Mouse (Mus musculus) CH12.LX (cell line): Measurements from ENCODE around the gene Olfr554. TPM values are rescaled to one million over a fixed set of nuclear protein-coding genes. Genes with fewer than 3 reads are reported as not detected.

Experiments
- DNase-seq: peaks from one replicate; pipeline ENCODE4 v3.0.0-alpha.2; 2013; ENCODE audit errors: extremely low read depth
- H3K27ac ChIP-seq: 2 replicates; pipeline ENCODE4 v1.5.1; 2012; ENCODE audit warnings: low read depth, mild to moderate bottlenecking, control low read depth, moderate library complexity; ENCODE audit not compliant: insufficient read depth
- H3K27me3 ChIP-seq: replicated peaks from 2 replicates; pipeline ENCODE3; 2012; ENCODE audit warnings: inconsistent platforms
- H3K36me3 ChIP-seq, 2 experiments: replicated peaks in 1 of 2; 2 replicates each; pipeline versions ENCODE3 to v1.6.1; 2012; ENCODE audit warnings: inconsistent platforms in 1 of 2, low read length in 1 of 2, mild to moderate bottlenecking in 1 of 2, mixed read lengths in 1 of 2, moderate library complexity in 1 of 2; ENCODE audit not compliant: control insufficient read depth in 1 of 2, insufficient read depth in 1 of 2
- H3K4me1 ChIP-seq, 2 experiments: 2 replicates each; pipeline ENCODE4 v1.6.1; 2012; ENCODE audit warnings: inconsistent platforms in 1 of 2, moderate library complexity in 1 of 2; ENCODE audit not compliant: insufficient read depth in 2 of 2, control insufficient read depth in 1 of 2
- H3K4me2 ChIP-seq: 2 replicates; pipeline ENCODE4 v1.6.1; 2012; ENCODE audit warnings: low read depth, mild to moderate bottlenecking, control low read depth; ENCODE audit not compliant: poor library complexity, insufficient read depth, severe bottlenecking
- H3K4me3 ChIP-seq, 3 experiments: fragments of 150-350 bp in 1 of 3; sonication (generic) in 1 of 3; replicated peaks in 1 of 3; 2 replicates each; pipeline versions ENCODE3 to v1.5.1; 2011 to 2012; ENCODE audit warnings: low read depth in 2 of 3, low read length in 2 of 3, mild to moderate bottlenecking in 2 of 3, moderate library complexity in 2 of 3, control low read depth in 1 of 3, improper control_type of control experiment in 1 of 3, inconsistent platforms in 1 of 3, mixed read lengths in 1 of 3; ENCODE audit not compliant: poor library complexity in 1 of 3
- H3K79me2 ChIP-seq: replicated peaks from 2 replicates; pipeline ENCODE4 v1.6.1; 2012; ENCODE audit warnings: mild to moderate bottlenecking, moderate library complexity; ENCODE audit not compliant: control insufficient read depth, poor library complexity, insufficient read depth, severe bottlenecking; ENCODE audit errors: extremely low read depth
- H3K9ac ChIP-seq: 2 replicates; pipeline ENCODE4 v1.6.1; 2012; ENCODE audit warnings: low read depth, mild to moderate bottlenecking, control low read depth, moderate library complexity; ENCODE audit not compliant: insufficient read depth
- H3K9me3 ChIP-seq: replicated peaks from 2 replicates; pipeline ENCODE3; 2012; ENCODE audit warnings: low read length, inconsistent platforms, mixed read lengths
- E2F4 ChIP-seq: IDR thresholded peaks from 2 replicates; pipeline ENCODE4 v1.6.1; 2011; ENCODE audit warnings: low read depth, low read length, improper control_type of control experiment; ENCODE audit not compliant: insufficient replicate concordance
- EP300 ChIP-seq: IDR thresholded peaks from 2 replicates; pipeline ENCODE4 v1.6.1; 2011; ENCODE audit warnings: low read length, improper control_type of control experiment
- ETS1 ChIP-seq: conservative IDR thresholded peaks from 2 replicates; pipeline ENCODE4 v1.6.1; 2012; ENCODE audit warnings: low read depth, mild to moderate bottlenecking, inconsistent platforms, low read length, improper control_type of control experiment, moderate library complexity
- HCFC1 ChIP-seq: IDR thresholded peaks from 2 replicates; pipeline ENCODE4 v1.6.1; 2012; ENCODE audit warnings: low read depth, mild to moderate bottlenecking, inconsistent platforms, low read length, improper control_type of control experiment
- IRF4 ChIP-seq: IDR thresholded peaks from 2 replicates; pipeline ENCODE4 v1.6.1; 2014; ENCODE audit warnings: low read depth, mild to moderate bottlenecking, inconsistent platforms, low read length, improper control_type of control experiment
- JUN ChIP-seq: IDR thresholded peaks from 2 replicates; pipeline ENCODE4 v1.6.1; 2011; ENCODE audit warnings: low read depth, mild to moderate bottlenecking, low read length, improper control_type of control experiment, moderate library complexity; ENCODE audit not compliant: insufficient read depth
- MAFK ChIP-seq: IDR thresholded peaks from 2 replicates; pipeline ENCODE4 v1.6.1; 2011; ENCODE audit warnings: low read length, improper control_type of control experiment; ENCODE audit not compliant: insufficient replicate concordance
- MAX ChIP-seq: IDR thresholded peaks from 2 replicates; pipeline ENCODE4 v1.6.1; 2011; ENCODE audit warnings: low read length, improper control_type of control experiment
- MAZ ChIP-seq: IDR thresholded peaks from 2 replicates; pipeline ENCODE4 v1.6.1; 2012; ENCODE audit warnings: low read depth, mild to moderate bottlenecking, inconsistent platforms, low read length, improper control_type of control experiment, moderate library complexity
- MEF2A ChIP-seq: IDR thresholded peaks from 2 replicates; pipeline ENCODE4 v1.6.1; 2014; ENCODE audit warnings: low read depth, mild to moderate bottlenecking, inconsistent platforms, low read length, improper control_type of control experiment, borderline replicate concordance
- MXI1 ChIP-seq: IDR thresholded peaks from 2 replicates; pipeline ENCODE4 v1.6.1; 2011; ENCODE audit warnings: mild to moderate bottlenecking, low read depth, low read length, improper control_type of control experiment
- NRF1 ChIP-seq: IDR thresholded peaks from 2 replicates; pipeline ENCODE4 v1.6.1; 2014; ENCODE audit warnings: low read depth, mild to moderate bottlenecking, inconsistent platforms, low read length, improper control_type of control experiment, moderate library complexity
- PAX5 ChIP-seq: IDR thresholded peaks from 2 replicates; pipeline ENCODE4 v1.6.1; 2012; ENCODE audit warnings: low read length, inconsistent platforms, mixed read lengths
- POLR2AphosphoS2 ChIP-seq: IDR thresholded peaks from 2 replicates; pipeline ENCODE4 v1.6.1; 2011; ENCODE audit warnings: low read depth, low read length, improper control_type of control experiment
- RAD21 ChIP-seq: IDR thresholded peaks from 2 replicates; pipeline ENCODE4 v1.6.1; 2011; ENCODE audit warnings: low read depth, mild to moderate bottlenecking, low read length, improper control_type of control experiment, moderate library complexity
- SIN3A ChIP-seq: IDR thresholded peaks from 2 replicates; pipeline ENCODE4 v1.6.1; 2012; ENCODE audit warnings: low read length, improper control_type of control experiment, inconsistent platforms
- UBTF ChIP-seq: IDR thresholded peaks from 2 replicates; pipeline ENCODE4 v1.6.1; 2012; ENCODE audit warnings: low read depth, mild to moderate bottlenecking, inconsistent platforms, low read length, improper control_type of control experiment, moderate library complexity
- USF1 ChIP-seq: IDR thresholded peaks from 2 replicates; pipeline ENCODE4 v1.6.1; 2014; ENCODE audit warnings: low read depth, mild to moderate bottlenecking, inconsistent platforms, low read length, improper control_type of control experiment
- ZC3H11A ChIP-seq: IDR thresholded peaks from 2 replicates; pipeline ENCODE4 v1.6.1; 2012; ENCODE audit warnings: low read depth, mild to moderate bottlenecking, inconsistent platforms, low read length, improper control_type of control experiment
- ZKSCAN1 ChIP-seq: IDR thresholded peaks from 2 replicates; pipeline ENCODE4 v1.6.1; 2012; ENCODE audit warnings: low read depth, inconsistent platforms, low read length, improper control_type of control experiment, borderline replicate concordance
- dilution Hi-C: fragments of 300-500 bp; cut with MboI; formaldehyde crosslinking; loops from 2 replicates; pipeline ENCODE4 v1.14.3; 2020; ENCODE audit warnings: low sequenced_read_pairs; ENCODE audit not compliant: extremely low pct_unique_long_range_greater_than_20kb, extremely low pct_ligation_motif_present
- in situ Hi-C: fragments of 300-500 bp; cut with MboI; formaldehyde crosslinking; loops from 3 replicates; pipeline ENCODE4 v1.14.3; 2019; ENCODE audit warnings: low sequenced_read_pairs, low pct_ligation_motif_present, low pct_unique_long_range_greater_than_20kb, mixed read lengths
- polyA plus RNA-seq: library from polyadenylated mRNA; unstranded; fragments of >175 nt; gene quantifications from 2 replicates; pipeline ENCODE4 v1.2.1, GENCODE M21; 2012; ENCODE audit warnings: low read depth; ENCODE audit not compliant: insufficient read length
- total RNA-seq, 2 experiments: library from RNA; depleted of rRNA; stranded (reverse); fragments of 300-350 nt in 1 of 2; fragments of >200 nt in 1 of 2; gene quantifications; 2 replicates each; pipeline ENCODE4 v1.2.3; 2012 to 2014

The Olfr554 gene
- total and polyA plus RNA-seq, 3 experiments: not detected

DNA sequence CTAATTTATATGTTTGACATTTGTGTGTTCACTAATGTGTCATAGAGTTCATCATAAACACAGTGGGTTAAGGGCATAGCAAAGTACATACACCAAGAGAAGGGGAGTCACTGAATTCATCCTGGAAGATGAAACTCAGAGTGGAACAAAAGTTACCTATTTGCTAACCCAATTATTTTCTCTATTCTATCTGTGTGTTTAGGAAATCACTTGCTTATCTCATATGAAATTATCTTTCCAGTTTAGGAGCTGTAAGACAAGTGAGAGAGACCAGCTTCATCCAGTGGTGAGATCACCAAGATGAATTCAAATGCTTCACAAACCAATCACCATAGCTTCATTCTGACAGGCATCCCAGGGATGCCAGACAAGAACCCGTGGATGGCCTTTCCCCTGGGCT lies 20.3 kb downstream of the Olfr554 start, which contains the start of gene Olfr555:
Olfr555 (plus strand) TSS at position 301 of the 400 bp plus-strand sequence.
- no peak for DNase-seq
- no peaks in the 10 kb centered on the region for H3K4me1 ChIP-seq
- H3K79me2 ChIP-seq: no peaks in the 10 kb centered on the region
- no peaks in the 10 kb centered on the region for H3K9me3 ChIP-seq
- in situ Hi-C loops (no loop called here), dilution Hi-C loops (no loop called here)
- no peaks in the 10 kb centered on the region for H3K27me3 ChIP-seq
- no peaks in the 10 kb centered on the region for H3K36me3 ChIP-seq
- no peak within 1 kb of the TSS for H3K4me2 ChIP-seq
- no peak for TF ChIP-seq EP300
- no peak for TF ChIP-seq POLR2AphosphoS2
- TF ChIP-seq MAX: no peak
- TF ChIP-seq E2F4: no peak
- no peak for TF ChIP-seq IRF4
- TF ChIP-seq ETS1: no peak
- no peak for TF ChIP-seq HCFC1
- no peak for TF ChIP-seq MAZ
- TF ChIP-seq MEF2A: no peak
- no peak for TF ChIP-seq PAX5
- no peak for TF ChIP-seq ZKSCAN1
- no peak for TF ChIP-seq SIN3A
- TF ChIP-seq USF1: no peak
- TF ChIP-seq MAFK: no peak
- no peak for TF ChIP-seq RAD21
- TF ChIP-seq MXI1: no peak
- no peak for TF ChIP-seq JUN
- no peak for TF ChIP-seq NRF1
- H3K4me3 ChIP-seq: no peak within 1 kb of the TSS
- H3K9ac ChIP-seq: no peak within 1 kb of the TSS
- H3K27ac ChIP-seq: no peak within 1 kb of the TSS

DNA sequence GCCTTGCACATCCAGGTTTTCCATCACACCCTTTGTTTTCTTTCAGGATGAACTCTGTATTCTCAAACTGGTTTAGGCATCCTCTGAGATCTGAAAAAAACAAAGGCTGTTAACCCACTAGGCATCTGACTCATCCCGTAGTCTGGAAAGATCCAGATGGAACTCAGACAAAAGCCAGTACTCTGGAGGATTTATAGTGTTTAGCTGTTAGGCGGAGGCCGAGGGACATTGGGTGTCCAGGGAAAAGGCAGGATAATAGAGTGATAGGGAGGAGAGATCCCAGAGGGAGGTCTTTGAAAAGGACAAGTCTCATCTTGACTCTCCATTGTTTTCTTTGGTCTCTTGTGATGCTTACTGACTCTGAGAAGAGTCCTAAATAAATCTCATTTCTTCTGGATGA lies 26.4 kb downstream of the Olfr554 start, which contains the start of gene Olfr556:
Olfr556 (plus strand) TSS at position 301 of the 400 bp plus-strand sequence.
- Histone ChIP-seq H3K9ac (no peak within 1 kb of the TSS), H3K9me3 (no peaks in the 10 kb centered on the region), H3K4me3 (no peak within 1 kb of the TSS), H3K4me1 (no peaks in the 10 kb centered on the region), H3K27ac (no peak within 1 kb of the TSS), H3K27me3 (no peaks in the 10 kb centered on the region), H3K36me3 (no peaks in the 10 kb centered on the region), H3K79me2 (no peaks in the 10 kb centered on the region), H3K4me2 (no peak within 1 kb of the TSS)
- in situ Hi-C loops: loop anchor here (10.0 kb wide), 1 partner anchor 250 kb away; the partner anchor contains the start of gene Olfr571
- dilution Hi-C loops: no loop called here
- no peak for DNase-seq
- TF ChIP-seq ZC3H11A (no peak), UBTF (no peak), MXI1 (no peak)
